Comparison of ENCODE assay signal across 8 mouse cellular contexts in genomic region chr14:48131576-48131922, GRCm38 (mm10). TPM values are rescaled to one million over a fixed set of nuclear protein-coding genes. Genes with fewer than 3 reads are reported as not detected.
DNase-seq lines count a peak whose midpoint lies in the region; ATAC-seq and TF ChIP-seq lines count a peak whose summit lies in the region.

No protein-coding gene starts in this region.

- H3K9ac ChIP-seq in forebrain, embryonic 11.5 days (ENCODE audit: low read length) = no peak overlapping the region
- H3K9ac ChIP-seq in heart, embryonic 15.5 days = no peak overlapping the region
- H3K9ac ChIP-seq in limb, embryonic 13.5 days = peak overlapping the region; percentile 19; the same call in 1 of the 2 replicates

- no peak for TF ChIP-seq CTCF in olfactory bulb, adult 2 months (IDR thresholded peaks at IDR 0.05; ENCODE audit: insufficient read depth, low read depth, low read length)

- TF ChIP-seq POLR2A in olfactory bulb, adult 2 months (IDR thresholded peaks at IDR 0.05; ENCODE audit: insufficient read depth, low read depth, low read length) = no peak

- no peaks in the 10 kb centered on the region for H3K36me3 ChIP-seq in forebrain, embryonic 10.5 days (replicated peaks)
- no peaks in the 10 kb centered on the region for H3K36me3 ChIP-seq in forebrain, embryonic 11.5 days (ENCODE audit: control insufficient read depth, insufficient read depth, low read length)
- no peaks in the 10 kb centered on the region for H3K36me3 ChIP-seq in heart, embryonic 15.5 days
- no peaks in the 10 kb centered on the region for H3K36me3 ChIP-seq in limb, embryonic 13.5 days

- no peaks in the 10 kb centered on the region for H3K27me3 ChIP-seq in forebrain, embryonic 10.5 days (ENCODE audit: poor library complexity, severe bottlenecking)
- no peaks in the 10 kb centered on the region for H3K27me3 ChIP-seq in forebrain, embryonic 11.5 days (ENCODE audit: control insufficient read depth, insufficient read depth, low read length)
- H3K27me3 ChIP-seq in heart, embryonic 15.5 days = peaks cover 29% of the 10 kb centered on the region
- H3K27me3 ChIP-seq in limb, embryonic 13.5 days = no peaks in the 10 kb centered on the region

- H3K4me1 ChIP-seq in forebrain, embryonic 10.5 days = peaks cover 89% of the 10 kb centered on the region
- H3K4me1 ChIP-seq in forebrain, embryonic 11.5 days (replicated peaks; ENCODE audit: control insufficient read depth, insufficient read depth, low read length) = peaks cover 17% of the 10 kb centered on the region; the same call in 1 of the 2 replicates
- H3K4me1 ChIP-seq in heart, embryonic 15.5 days (replicated peaks) = peaks cover 48% of the 10 kb centered on the region
- peaks cover 82% of the 10 kb centered on the region for H3K4me1 ChIP-seq in limb, embryonic 13.5 days
- peaks cover 72% of the 10 kb centered on the region for H3K4me1 ChIP-seq in olfactory bulb, adult 2 months (ENCODE audit: control insufficient read depth, insufficient read depth, low read length)

- WGBS in forebrain, embryonic 10.5 days = 64% methylated on average over 4 of the region's 4 CpGs
- 74% methylated on average over 4 of the region's 4 CpGs for WGBS in forebrain, embryonic 11.5 days
- WGBS in heart, embryonic 15.5 days = 55% methylated on average over 4 of the region's 4 CpGs
- 50% methylated on average over 4 of the region's 4 CpGs for WGBS in limb, embryonic 13.5 days
- 54% methylated on average over 4 of the region's 4 CpGs for WGBS in olfactory bulb, adult 2 months

- no peaks in the 10 kb centered on the region for H3K9me3 ChIP-seq in forebrain, embryonic 10.5 days
- no peaks in the 10 kb centered on the region for H3K9me3 ChIP-seq in forebrain, embryonic 11.5 days (ENCODE audit: control insufficient read depth, low read length)
- no peaks in the 10 kb centered on the region for H3K9me3 ChIP-seq in heart, embryonic 15.5 days (replicated peaks)
- H3K9me3 ChIP-seq in limb, embryonic 13.5 days = no peaks in the 10 kb centered on the region

- no peak for DNase-seq in forebrain, embryonic 10.5 days (ENCODE audit: extremely low spot score, low spot score)
- DNase-seq in forebrain, embryonic 11.5 days (ENCODE audit: low spot score) = no peak
- DNase-seq in Muller cell, postnatal 12 days (ENCODE audit: inconsistent ontology term) = peak; percentile 30
- DNase-seq in right cerebral cortex, adult 2 months (ENCODE audit: low spot score in 2 of 2) = no peak
- no peak for DNase-seq in cerebellum, adult 11 months

- no peak overlapping the region for H3K4me2 ChIP-seq in forebrain, embryonic 11.5 days (ENCODE audit: low read depth, low read length, severe bottlenecking)
- H3K4me2 ChIP-seq in heart, embryonic 15.5 days = no peak overlapping the region
- peak overlapping the region; percentile 2; the same call in 1 of the 2 replicates for H3K4me2 ChIP-seq in limb, embryonic 13.5 days (replicated peaks)

- peak overlapping the region; percentile 62 for H3K27ac ChIP-seq in forebrain, embryonic 10.5 days
- no peak overlapping the region for H3K27ac ChIP-seq in forebrain, embryonic 11.5 days (ENCODE audit: low read depth, low read length)
- H3K27ac ChIP-seq in heart, embryonic 15.5 days = peak overlapping the region; percentile 49
- H3K27ac ChIP-seq in limb, embryonic 13.5 days = no peak overlapping the region; the same call in 1 of the 2 replicates
- peak overlapping the region; percentile 23; the same call in 1 of the 2 replicates for H3K27ac ChIP-seq in olfactory bulb, adult 2 months (ENCODE audit: insufficient read depth, low read depth, low read length)

- no peak overlapping the region for H3K4me3 ChIP-seq in forebrain, embryonic 10.5 days
- H3K4me3 ChIP-seq in forebrain, embryonic 11.5 days (ENCODE audit: low read depth, low read length) = no peak overlapping the region
- H3K4me3 ChIP-seq in heart, embryonic 15.5 days = no peak overlapping the region
- no peak overlapping the region for H3K4me3 ChIP-seq in limb, embryonic 13.5 days
- H3K4me3 ChIP-seq in olfactory bulb, adult 2 months (ENCODE audit: insufficient read depth, low read depth, low read length) = no peak overlapping the region

- ATAC-seq in forebrain, embryonic 11.5 days (replicated peaks; ENCODE audit: low FRiP score) = no peak
- peak; percentile 67; the same call in 1 of the 2 replicates for ATAC-seq in heart, embryonic 15.5 days (replicated peaks; ENCODE audit: insufficient number of reproducible peaks, insufficient read depth, low FRiP score, low read depth)
- peak; percentile 38; the same call in 1 of the 2 replicates for ATAC-seq in limb, embryonic 13.5 days (ENCODE audit: low FRiP score, low read depth)

RNA-seq across cellular contexts. Expression of gene Peli2, which starts 10.9 kb away (rescaled TPM):
- 5.7 and 6.8 TPM in 2 replicates for polyA plus RNA-seq in forebrain, embryonic 10.5 days (2016; fragmentation: Nextera tagmentation; extraction: Ambion mirVana)
- 8.6 and 8.8 TPM in 2 replicates for polyA plus RNA-seq in forebrain, embryonic 11.5 days (2014; fragmentation: Nextera tagmentation; extraction: Ambion mirVana)
- 2.3 and 5.1 TPM in 2 replicates for polyA plus RNA-seq in heart, embryonic 15.5 days (2015; fragmentation: Nextera tagmentation; extraction: Ambion mirVana)
- polyA plus RNA-seq in limb, embryonic 13.5 days (2015; fragmentation: Nextera tagmentation; extraction: Ambion mirVana) = 9.0 and 10.4 TPM in 2 replicates
- polyA plus RNA-seq in olfactory bulb, adult 2 months (2012; ENCODE audit: insufficient read depth, insufficient read length, low replicate concordance, missing spikeins) = 103 TPM in 1 of 2 replicates, not detected in the other

Comparison
In these comparisons a context has a peak if more than half of its experiments do, and no peak if none do; other contexts are left out.
1. H3K27ac ChIP-seq: peak in forebrain, embryonic 10.5 days (single experiment), heart, embryonic 15.5 days (single experiment) and olfactory bulb, adult 2 months (single experiment); none in forebrain, embryonic 11.5 days (single experiment) and limb, embryonic 13.5 days (single experiment).